Mouse (Mus musculus): ENCODE measurements at regions not wholly inside any gene's neighbourhood (a gene's known extent, or its start where the extent isn't known, plus 50 kb on each side); places are given as distances from the start of the nearest gene placed in this dataset.

- Histone ChIP-seq H3K4me1 (no peaks in the 10 kb centered on the region), H3K27me3 (ENCODE audit: low read depth, poor library complexity, severe bottlenecking) (no peaks in the 10 kb centered on the region), H3K36me3 (no peaks in the 10 kb centered on the region), H3K27ac (no peak overlapping the region), H3K9me3 (replicated peaks) (no peaks in the 10 kb centered on the region), H3K4me3 (no peak overlapping the region)
- no peak for DNase-seq (ENCODE audit: low spot score)
- WGBS, result 92% methylated on average over 8 of the region's 8 CpGs
These were observed 62.4 kb upstream of the 1700016C15Rik start for GRCm38 (mm10) chr1:177667041-177667791.

- Histone ChIP-seq H3K27me3 (ENCODE audit: low read depth, poor library complexity, severe bottlenecking) (no peaks in the 10 kb centered on the region), H3K27ac (no peak overlapping the region), H3K36me3 (no peaks in the 10 kb centered on the region), H3K4me3 (no peak overlapping the region), H3K9me3 (replicated peaks) (no peaks in the 10 kb centered on the region), H3K4me1 (no peaks in the 10 kb centered on the region)
- no peak for DNase-seq (ENCODE audit: low spot score)
- 97% methylated on average over 1 of the region's 1 CpGs for WGBS
These were observed 59.0 kb upstream of the 1700016C15Rik start for GRCm38 (mm10) chr1:177670576-177670975.

GRCm38 (mm10) chr1:177676657-177677056, 53.0 kb upstream of the 1700016C15Rik start:
- WGBS, result 93% methylated on average over 5 of the region's 5 CpGs
- Histone ChIP-seq H3K27me3 (ENCODE audit: low read depth, poor library complexity, severe bottlenecking) (no peaks in the 10 kb centered on the region), H3K4me3 (no peak overlapping the region), H3K4me1 (no peaks in the 10 kb centered on the region), H3K36me3 (no peaks in the 10 kb centered on the region), H3K9me3 (replicated peaks) (no peaks in the 10 kb centered on the region), H3K27ac (no peak overlapping the region)
- DNase-seq (ENCODE audit: low spot score), result no peak

DNA sequence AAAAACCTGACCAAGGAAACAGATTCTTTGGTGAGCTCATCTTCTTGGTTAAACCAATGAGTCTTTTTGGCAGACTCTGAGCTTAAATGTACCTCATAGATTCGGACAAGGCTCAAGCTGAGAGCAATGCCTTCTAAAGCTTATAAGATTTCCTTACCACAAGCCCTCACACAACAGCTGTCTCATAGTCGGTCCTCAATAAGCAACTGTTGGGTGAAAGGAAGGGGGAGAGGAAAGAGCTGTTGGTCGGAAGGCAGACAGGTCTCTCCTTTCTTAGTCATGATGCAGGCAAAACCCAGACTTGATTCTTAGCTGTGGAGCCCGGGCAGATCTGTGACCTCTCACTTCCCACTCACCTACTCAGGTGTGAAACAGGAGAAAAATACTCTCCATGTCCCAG, 50.8 kb upstream of the 1700016C15Rik start:
- Histone ChIP-seq H3K4me3 (no peak overlapping the region), H3K36me3 (no peaks in the 10 kb centered on the region), H3K9me3 (replicated peaks) (no peaks in the 10 kb centered on the region), H3K27ac (no peak overlapping the region), H3K27me3 (ENCODE audit: low read depth, poor library complexity, severe bottlenecking) (no peaks in the 10 kb centered on the region), H3K4me1 (no peaks in the 10 kb centered on the region)
- WGBS, result 92% methylated on average over 4 of the region's 4 CpGs
- no peak for DNase-seq (ENCODE audit: low spot score)
